In genomic region chr19:60812036-60812389, GRCm38 (mm10) we compare ENCODE assay signal across 8 mouse cellular contexts. TPM values are rescaled to one million over a fixed set of nuclear protein-coding genes. Genes with fewer than 3 reads are reported as not detected.
DNase-seq lines count a peak whose midpoint lies in the region; ATAC-seq and TF ChIP-seq lines count a peak whose summit lies in the region.

No protein-coding gene starts in this region.

- peaks cover 2 to 10% of the 10 kb centered on the region in 2 experiments; a peak in 3 of 4 replicates for H3K4me1 ChIP-seq in heart, embryonic 14.5 days (ENCODE audit: control insufficient read depth in 2 of 2, insufficient read depth in 2 of 2, low read length in 2 of 2)
- H3K4me1 ChIP-seq in MEL (ENCODE audit: control insufficient read depth in 1 of 2, insufficient read depth in 2 of 2, low read length in 2 of 2), result peaks cover 11 to 13% of the 10 kb centered on the region in 2 experiments
- no peaks in the 10 kb centered on the region for H3K4me1 ChIP-seq in hindbrain, embryonic 11.5 days (replicated peaks; ENCODE audit: control insufficient read depth, insufficient read depth, low read length)
- H3K4me1 ChIP-seq in midbrain, embryonic 11.5 days (ENCODE audit: control insufficient read depth, insufficient read depth, low read length), result 0 out of 2 replicates have a peak, but pooled peaks cover 3% of the 10 kb centered on the region

- no peak for DNase-seq in heart, adult 9 months (ENCODE audit: low spot score in 2 of 2)
- peak; percentile 77 for DNase-seq in MEL (ENCODE audit: low read depth, low spot score)
- DNase-seq in hindbrain, embryonic 11.5 days (ENCODE audit: low spot score), result no peak
- DNase-seq in midbrain, embryonic 11.5 days (ENCODE audit: low spot score, missing footprints), result no peak
- no peak for DNase-seq in spleen, postnatal 14 days (ENCODE audit: low spot score in 2 of 2)
- DNase-seq in frontal cortex, postnatal 14 days (ENCODE audit: low spot score in 2 of 2), result no peak
- DNase-seq in gastrocnemius, postnatal 36 days, result no peak

- no peak for TF ChIP-seq POLR2A in MEL (IDR thresholded peaks at IDR 0.05; ENCODE audit: control insufficient read depth in 1 of 2, insufficient read depth in 1 of 2, low read depth in 1 of 2, low read length in 2 of 2, poor library complexity in 1 of 2)

- H3K27ac ChIP-seq in heart, embryonic 14.5 days (replicated peaks in 1 of 2; ENCODE audit: control insufficient read depth in 1 of 2, insufficient read depth in 1 of 2, low read depth in 2 of 2, low read length in 2 of 2), result 0 out of 4 replicates have a peak overlapping the region, but pooled peaks of 1 of the 2 experiments have one; percentile 42
- H3K27ac ChIP-seq in MEL (ENCODE audit: control insufficient read depth, low read depth, low read length), result peak overlapping the region; percentile 34
- 0 out of 2 replicates have a peak overlapping the region, but pooled peaks have one; percentile 24 for H3K27ac ChIP-seq in hindbrain, embryonic 11.5 days (ENCODE audit: low read depth, low read length)
- no peak overlapping the region for H3K27ac ChIP-seq in midbrain, embryonic 11.5 days (ENCODE audit: low read depth, low read length)

- WGBS in heart, embryonic 14.5 days, result 17% methylated on average over 10 of the region's 10 CpGs
- 19% methylated on average over 10 of the region's 10 CpGs for whole genome bisulfite sequencing in hindbrain, embryonic 11.5 days
- 20% methylated on average over 10 of the region's 10 CpGs for WGBS in midbrain, embryonic 11.5 days

- no peak for TF ChIP-seq CTCF in MEL (IDR thresholded peaks at IDR 0.05 in 2 of 3, conservative IDR thresholded peaks at IDR 0.05 in 1 of 3; ENCODE audit: control insufficient read depth in 1 of 3, insufficient read depth in 1 of 3, low read depth in 2 of 3, low read length in 3 of 3, poor library complexity in 1 of 3, severe bottlenecking in 1 of 3)

- no peak for ATAC-seq in heart, embryonic 14.5 days (ENCODE audit: insufficient number of reproducible peaks, insufficient read depth, low FRiP score, low read depth)
- no peak for ATAC-seq in hindbrain, embryonic 11.5 days (ENCODE audit: low FRiP score)
- ATAC-seq in midbrain, embryonic 11.5 days (ENCODE audit: low FRiP score), result no peak

- no peaks in the 10 kb centered on the region for H3K27me3 ChIP-seq in heart, embryonic 14.5 days (ENCODE audit: control insufficient read depth, insufficient read depth, low read length)
- H3K27me3 ChIP-seq in MEL (ENCODE audit: control insufficient read depth in 1 of 2, insufficient read depth in 2 of 2, low read length in 2 of 2), result no peaks in the 10 kb centered on the region
- no peaks in the 10 kb centered on the region for H3K27me3 ChIP-seq in hindbrain, embryonic 11.5 days (ENCODE audit: control insufficient read depth, insufficient read depth, low read length)
- no peaks in the 10 kb centered on the region for H3K27me3 ChIP-seq in midbrain, embryonic 11.5 days (ENCODE audit: control insufficient read depth, insufficient read depth, low read length)

- intact Hi-C loops in gastrocnemius, postnatal 36 days (cut with DNase I), result no loop called here

- TF ChIP-seq EP300 in MEL (IDR thresholded peaks at IDR 0.05; ENCODE audit: low read depth in 1 of 2, low read length in 2 of 2), result peak; percentile 29 to 63; a peak in 3 of 4 replicates

- H3K4me3 ChIP-seq in heart, embryonic 14.5 days (ENCODE audit: control insufficient read depth in 1 of 2, insufficient read depth in 1 of 2, low read depth in 1 of 2, low read length in 2 of 2), result peak overlapping the region; percentile 73 to 77
- H3K4me3 ChIP-seq in MEL (ENCODE audit: control insufficient read depth in 1 of 2, insufficient read depth in 1 of 2, low read depth in 2 of 2, low read length in 2 of 2), result peak overlapping the region; percentile 67 to 96
- H3K4me3 ChIP-seq in hindbrain, embryonic 11.5 days (ENCODE audit: low read depth, low read length), result peak overlapping the region; percentile 85
- peak overlapping the region; percentile 71 for H3K4me3 ChIP-seq in midbrain, embryonic 11.5 days (ENCODE audit: low read depth, low read length)

- H3K9me3 ChIP-seq in heart, embryonic 14.5 days (ENCODE audit: control insufficient read depth, low read length), result no peaks in the 10 kb centered on the region
- H3K9me3 ChIP-seq in MEL (replicated peaks; ENCODE audit: insufficient read depth, low read length), result no peaks in the 10 kb centered on the region
- H3K9me3 ChIP-seq in hindbrain, embryonic 11.5 days (ENCODE audit: control insufficient read depth, low read length), result no peaks in the 10 kb centered on the region
- H3K9me3 ChIP-seq in midbrain, embryonic 11.5 days (ENCODE audit: control insufficient read depth, low read length), result no peaks in the 10 kb centered on the region

- peak overlapping the region; percentile 75 for H3K9ac ChIP-seq in heart, embryonic 14.5 days (ENCODE audit: low read length)
- peak overlapping the region; percentile 72 for H3K9ac ChIP-seq in MEL (ENCODE audit: control insufficient read depth, low read depth, low read length, poor library complexity, severe bottlenecking)
- peak overlapping the region; percentile 80 for H3K9ac ChIP-seq in hindbrain, embryonic 11.5 days (ENCODE audit: low read depth, low read length)
- H3K9ac ChIP-seq in midbrain, embryonic 11.5 days (ENCODE audit: low read length), result peak overlapping the region; percentile 83

- H3K4me2 ChIP-seq in heart, embryonic 14.5 days (ENCODE audit: low read length), result peak overlapping the region; percentile 77
- peak overlapping the region; percentile 64 for H3K4me2 ChIP-seq in hindbrain, embryonic 11.5 days (replicated peaks; ENCODE audit: low read depth, low read length)
- peak overlapping the region; percentile 66 for H3K4me2 ChIP-seq in midbrain, embryonic 11.5 days

- H3K79me2 ChIP-seq in MEL (ENCODE audit: control insufficient read depth, insufficient read depth, low read length, poor library complexity), result peaks cover 10% of the 10 kb centered on the region

- no peak for TF ChIP-seq RAD21 in MEL (IDR thresholded peaks at IDR 0.05; ENCODE audit: low read depth, low read length)

- H3K36me3 ChIP-seq in heart, embryonic 14.5 days (ENCODE audit: control insufficient read depth, insufficient read depth, low read length), result peaks cover 25% of the 10 kb centered on the region
- peaks cover 2 to 20% of the 10 kb centered on the region in 2 experiments for H3K36me3 ChIP-seq in MEL (ENCODE audit: control insufficient read depth in 1 of 2, insufficient read depth in 2 of 2, low read length in 2 of 2)
- H3K36me3 ChIP-seq in hindbrain, embryonic 11.5 days (ENCODE audit: control insufficient read depth, insufficient read depth, low read length), result no peaks in the 10 kb centered on the region
- H3K36me3 ChIP-seq in midbrain, embryonic 11.5 days (ENCODE audit: control insufficient read depth, insufficient read depth, low read length), result no peaks in the 10 kb centered on the region

TF ChIP-seq in MEL, 35 proteins besides CTCF, POLR2A, EP300 and RAD21 (continues in another document):
- TF ChIP-seq TAL1 (IDR thresholded peaks at IDR 0.05; ENCODE audit: low read length) (peak; percentile 56), ZC3H11A (IDR thresholded peaks at IDR 0.05; ENCODE audit: low read depth, low read length) (no peak), KAT2A (conservative IDR thresholded peaks at IDR 0.05; ENCODE audit: low read depth, low read length) (no peak), NELFE (IDR thresholded peaks at IDR 0.05; ENCODE audit: low read depth, low read length) (no peak), MAX (IDR thresholded peaks at IDR 0.05; ENCODE audit: low read length) (no peak), TBP (IDR thresholded peaks at IDR 0.05; ENCODE audit: low read depth, low read length) (0 out of 2 replicates have a peak, but pooled peaks have one; percentile 10), MYB (IDR thresholded peaks at IDR 0.05; ENCODE audit: low read depth, low read length) (0 out of 2 replicates have a peak, but pooled peaks have one; percentile 19)

RNA-seq across cellular contexts. Expression of gene Fam45a, which starts 0.6 kb away (rescaled TPM):
- polyA plus RNA-seq in heart, embryonic 14.5 days (2014; fragmentation: Nextera tagmentation; extraction: Ambion mirVana), result 23.2 and 24.2 TPM in 2 replicates
- 12.1 and 13.0 TPM in 2 replicates for total RNA-seq in MEL (2012; rRNA removed)
- 10 to 100 TPM in 1 of 2 experiments, not detected in 1; 20.4 TPM for polyA plus RNA-seq in MEL (2012; ENCODE audit: insufficient read depth in 1 of 2, insufficient read length in 2 of 2, low read depth in 1 of 2, low replicate concordance in 2 of 2, missing spikeins in 1 of 2)
- polyA plus RNA-seq in hindbrain, embryonic 11.5 days (2014; fragmentation: Nextera tagmentation; extraction: Ambion mirVana), result 38.9 and 46.0 TPM in 2 replicates
- 44.1 and 45.7 TPM in 2 replicates for polyA plus RNA-seq in midbrain, embryonic 11.5 days (2014; fragmentation: Nextera tagmentation; extraction: Ambion mirVana)
- 10 to 100 TPM in 1 of 2 experiments, 1 to 10 TPM in 1; 9.5 to 10.4 TPM for total RNA-seq in gastrocnemius, postnatal 36 days (2021)

RNA-seq across cellular contexts. Expression of gene Eif3a, which starts 21.6 kb away (rescaled TPM):
- 114 and 128 TPM in 2 replicates for polyA plus RNA-seq in heart, embryonic 14.5 days (2014; fragmentation: Nextera tagmentation; extraction: Ambion mirVana)
- total RNA-seq in MEL (2012; rRNA removed), result 331 and 352 TPM in 2 replicates
- 100 to 1,000 TPM; 424 to 914 TPM for polyA plus RNA-seq in MEL (2012; ENCODE audit: insufficient read depth in 1 of 2, insufficient read length in 2 of 2, low read depth in 1 of 2, low replicate concordance in 2 of 2, missing spikeins in 1 of 2)
- 169 and 184 TPM in 2 replicates for polyA plus RNA-seq in hindbrain, embryonic 11.5 days (2014; fragmentation: Nextera tagmentation; extraction: Ambion mirVana)
- 164 and 171 TPM in 2 replicates for polyA plus RNA-seq in midbrain, embryonic 11.5 days (2014; fragmentation: Nextera tagmentation; extraction: Ambion mirVana)
- 10 to 100 TPM; 72.2 to 83.8 TPM for total RNA-seq in gastrocnemius, postnatal 36 days (2021)

RNA-seq across cellular contexts. Expression of gene Sfxn4, which starts 49.3 kb away (rescaled TPM):
- polyA plus RNA-seq in heart, embryonic 14.5 days (2014; fragmentation: Nextera tagmentation; extraction: Ambion mirVana), result 7.7 and 8.5 TPM in 2 replicates
- total RNA-seq in MEL (2012; rRNA removed), result 0.85 and 1.3 TPM in 2 replicates
- polyA plus RNA-seq in MEL (2012; ENCODE audit: insufficient read depth in 1 of 2, insufficient read length in 2 of 2, low read depth in 1 of 2, low replicate concordance in 2 of 2, missing spikeins in 1 of 2), result 1 to 10 TPM in 1 of 2 experiments, not detected in 1; 9.3 TPM
- polyA plus RNA-seq in hindbrain, embryonic 11.5 days (2014; fragmentation: Nextera tagmentation; extraction: Ambion mirVana), result 14.6 and 15.4 TPM in 2 replicates
- polyA plus RNA-seq in midbrain, embryonic 11.5 days (2014; fragmentation: Nextera tagmentation; extraction: Ambion mirVana), result 16.5 and 18.2 TPM in 2 replicates
- total RNA-seq in gastrocnemius, postnatal 36 days (2021), result 1 to 10 TPM; 2.5 to 2.7 TPM

RNA-seq across cellular contexts. Expression of gene Nanos1, which starts 56.2 kb away (rescaled TPM):
- polyA plus RNA-seq in heart, embryonic 14.5 days (2014; fragmentation: Nextera tagmentation; extraction: Ambion mirVana), result 0.86 and 1.1 TPM in 2 replicates
- total RNA-seq in MEL (2012; rRNA removed), result 3.8 and 4.5 TPM in 2 replicates
- polyA plus RNA-seq in MEL (2012; ENCODE audit: insufficient read depth in 1 of 2, insufficient read length in 2 of 2, low read depth in 1 of 2, low replicate concordance in 2 of 2, missing spikeins in 1 of 2), result 1 to 10 TPM in 1 of 2 experiments, not detected in 1; 4.6 TPM
- 3.8 and 5.4 TPM in 2 replicates for polyA plus RNA-seq in hindbrain, embryonic 11.5 days (2014; fragmentation: Nextera tagmentation; extraction: Ambion mirVana)
- 3.9 and 4.6 TPM in 2 replicates for polyA plus RNA-seq in midbrain, embryonic 11.5 days (2014; fragmentation: Nextera tagmentation; extraction: Ambion mirVana)
- under 1 TPM; 0.05 to 0.10 TPM for total RNA-seq in gastrocnemius, postnatal 36 days (2021)
